Mouse (Mus musculus) kidney, adult 2 months (tissue): Measurements from ENCODE around the gene Tnfrsf13b. TPM values are rescaled to one million over a fixed set of nuclear protein-coding genes. Genes with fewer than 3 reads are reported as not detected.
A peak's percentile ranks its signal among the peaks of the same experiment; 100 is the strongest.
"Not testable (repeated sequence)": the region's sequence is repeated elsewhere in the genome, so short reads cannot be mapped to it uniquely, and the experiment has no call there.

ENCODE experiments used
- DNase-seq: peaks from one replicate; pipeline ENCODE4 v3.0.0; 2021
- H3K27ac ChIP-seq: fragments of 200-500 bp; 2 replicates; pipeline ENCODE4 v1.5.1; 2012; ENCODE audit warnings: low read depth, low read length, control low read depth, inconsistent platforms; ENCODE audit not compliant: insufficient read depth
- H3K27me3 ChIP-seq: fragments of 200-500 bp; replicated peaks from 2 replicates; pipeline ENCODE4 v1.6.1; 2012; ENCODE audit warnings: mild to moderate bottlenecking, moderate library complexity, low read length, inconsistent platforms; ENCODE audit not compliant: control insufficient read depth, insufficient read depth
- H3K36me3 ChIP-seq: fragments of 200-500 bp; 2 replicates; pipeline ENCODE4 v1.6.1; 2012; ENCODE audit warnings: mild to moderate bottlenecking, moderate library complexity, low read length, inconsistent platforms; ENCODE audit not compliant: control insufficient read depth, insufficient read depth
- H3K4me1 ChIP-seq: fragments of 200-500 bp; 2 replicates; pipeline ENCODE4 v1.6.1; 2011; ENCODE audit warnings: low read length; ENCODE audit not compliant: control insufficient read depth, insufficient read depth
- H3K4me3 ChIP-seq: fragments of 200-500 bp; 2 replicates; pipeline ENCODE4 v1.5.1; 2011; ENCODE audit warnings: mild to moderate bottlenecking, low read depth, low read length, control low read depth; ENCODE audit not compliant: insufficient read depth
- CTCF ChIP-seq: fragments of 200-500 bp; conservative IDR thresholded peaks from 2 replicates; pipeline ENCODE4 v1.5.1; 2011; ENCODE audit warnings: low read depth, mild to moderate bottlenecking, control low read depth, low read length, moderate library complexity, mixed read lengths; ENCODE audit not compliant: insufficient read depth, insufficient read length
- POLR2A ChIP-seq: fragments of 200-500 bp; IDR thresholded peaks from one replicate; pipeline ENCODE4 v1.6.1; 2011; ENCODE audit warnings: low read depth, low read length, control low read depth
- WGBS: fragments of 180-500 bp; shearing (Covaris S2); methylation state at CpG from one replicate; pipeline ENCODE4 v1.1.7; 2018; 5-methylcytosine and 5-hydroxymethylcytosine counted together
- polyA plus RNA-seq: library from polyadenylated mRNA; depleted of rRNA; stranded (reverse); fragments of >200 nt; gene quantifications from 2 replicates; pipeline ENCODE4 v1.2.3, GENCODE M21; 2012; rRNA removed

The Tnfrsf13b gene
- polyA plus RNA-seq, 1 experiment: 7.4 TPM

GRCm38 (mm10) chr11:61190776-61191175 lies 64.2 kb downstream of the Tnfrsf13b start:
- no peaks in the 10 kb centered on the region for H3K36me3 ChIP-seq
- DNase-seq: no peak
- no peak overlapping the region for H3K4me3 ChIP-seq
- no peaks in the 10 kb centered on the region for H3K4me1 ChIP-seq
- no peak for TF ChIP-seq POLR2A
- TF ChIP-seq CTCF: no peak
- no peaks in the 10 kb centered on the region for H3K27me3 ChIP-seq
- WGBS: 59% methylated on average over 2 of the region's 2 CpGs
- H3K27ac ChIP-seq: no peak overlapping the region

- 71% methylated on average over 8 of the region's 10 CpGs for WGBS
- H3K4me1 ChIP-seq, H3K36me3 ChIP-seq, H3K27ac ChIP-seq, H3K27me3 ChIP-seq, H3K4me3 ChIP-seq, DNase-seq: not testable (repeated sequence)
These were observed 65.6 kb downstream of the Tnfrsf13b start for GRCm38 (mm10) chr11:61192123-61192522.

- no peaks in the 10 kb centered on the region for H3K36me3 ChIP-seq
- H3K27me3 ChIP-seq: no peaks in the 10 kb centered on the region
- H3K27ac ChIP-seq: no peak overlapping the region
- no peaks in the 10 kb centered on the region for H3K4me1 ChIP-seq
- TF ChIP-seq CTCF: no peak
- TF ChIP-seq POLR2A: no peak
- no peak for DNase-seq
- H3K4me3 ChIP-seq: no peak overlapping the region
- 91% methylated on average over 2 of the region's 2 CpGs for WGBS
These were observed 66.2 kb downstream of the Tnfrsf13b start for GRCm38 (mm10) chr11:61192779-61193178.

GRCm38 (mm10) chr11:61193392-61193791 lies 66.8 kb downstream of the Tnfrsf13b start:
- no peaks in the 10 kb centered on the region for H3K4me1 ChIP-seq
- WGBS: 2% methylated on average over 9 of the region's 9 CpGs
- peak; percentile 100 for TF ChIP-seq CTCF
- no peak for TF ChIP-seq POLR2A
- no peak overlapping the region for H3K4me3 ChIP-seq
- H3K36me3 ChIP-seq: no peaks in the 10 kb centered on the region
- H3K27ac ChIP-seq: no peak overlapping the region
- peak; percentile 81 for DNase-seq
- H3K27me3 ChIP-seq: no peaks in the 10 kb centered on the region

GRCm38 (mm10) chr11:61196616-61197353 lies 70.2 kb downstream of the Tnfrsf13b start:
- H3K36me3 ChIP-seq: no peaks in the 10 kb centered on the region
- no peaks in the 10 kb centered on the region for H3K4me1 ChIP-seq
- DNase-seq: no peak
- WGBS: 86% methylated on average over 14 of the region's 14 CpGs
- no peak overlapping the region for H3K27ac ChIP-seq
- no peak overlapping the region for H3K4me3 ChIP-seq
- TF ChIP-seq CTCF: no peak
- no peak for TF ChIP-seq POLR2A
- H3K27me3 ChIP-seq: no peaks in the 10 kb centered on the region

- no peaks in the 10 kb centered on the region for H3K36me3 ChIP-seq
- no peaks in the 10 kb centered on the region for H3K4me1 ChIP-seq
- DNase-seq: no peak
- no peaks in the 10 kb centered on the region for H3K27me3 ChIP-seq
- H3K4me3 ChIP-seq: no peak overlapping the region
- TF ChIP-seq POLR2A: no peak
- TF ChIP-seq CTCF: no peak
- H3K27ac ChIP-seq: no peak overlapping the region
These were observed 71.4 kb downstream of the Tnfrsf13b start for GRCm38 (mm10) chr11:61197935-61198334.

Other genes with a start within 250 kb of the Tnfrsf13b start
- gene Tmem11, start 247.5 kb upstream of the Tnfrsf13b start, polyA plus RNA-seq: 78.2 and 81.1 TPM in 2 replicates
- 39.3 and 46.2 TPM in 2 replicates for gene Natd1, start 212.0 kb upstream of the Tnfrsf13b start, polyA plus RNA-seq
- 33.0 and 44.8 TPM in 2 replicates for gene Map2k3, start 194.7 kb upstream of the Tnfrsf13b start, polyA plus RNA-seq
- 4.6 and 5.7 TPM in 2 replicates for gene Kcnj12, start 104.2 kb upstream of the Tnfrsf13b start, polyA plus RNA-seq
- 29.2 and 31.1 TPM in 2 replicates for gene Usp22, start 48.3 kb downstream of the Tnfrsf13b start, polyA plus RNA-seq
- gene Aldh3a1, start 80.8 kb downstream of the Tnfrsf13b start, polyA plus RNA-seq: 1.1 and 1.3 TPM in 2 replicates
- gene Aldh3a2, start 140.7 kb downstream of the Tnfrsf13b start, polyA plus RNA-seq: 106 and 112 TPM in 2 replicates
- gene Slc47a2, start 216.1 kb downstream of the Tnfrsf13b start, polyA plus RNA-seq: 0.11 and 1.5 TPM in 2 replicates